Mouse (Mus musculus) forebrain, embryonic 12.5 days (tissue): ENCODE measurements at regions not wholly inside any gene's neighbourhood (a gene's known extent, or its start where the extent isn't known, plus 50 kb on each side); places are given as distances from the start of the nearest gene placed in this dataset.
A peak's percentile ranks its signal among the peaks of the same experiment; 100 is the strongest.

ENCODE experiments used
- ATAC-seq: fragments of 200-750 bp; cut with Nextera tagmentation; 2 replicates; pipeline ENCODE4 v1.8.0; 2017; ENCODE audit warnings: moderate TSS enrichment; ENCODE audit not compliant: low FRiP score
- H3K27ac ChIP-seq: fragments of 300-500 bp; sonication (generic); 2 replicates; pipeline ENCODE4 v1.5.1; 2016; ENCODE audit warnings: mild to moderate bottlenecking
- H3K27me3 ChIP-seq: fragments of 300-500 bp; sonication (generic); 2 replicates; pipeline ENCODE4 v1.6.1; 2016; ENCODE audit warnings: mild to moderate bottlenecking
- H3K36me3 ChIP-seq: fragments of 300-500 bp; sonication (generic); replicated peaks from 2 replicates; pipeline ENCODE4 v1.6.1; 2016; ENCODE audit warnings: mild to moderate bottlenecking
- H3K4me1 ChIP-seq: fragments of 300-500 bp; sonication (generic); 2 replicates; pipeline ENCODE4 v1.6.1; 2016
- H3K4me2 ChIP-seq: fragments of 300-500 bp; sonication (generic); 2 replicates; pipeline ENCODE4 v1.6.1; 2016; ENCODE audit warnings: mild to moderate bottlenecking, moderate library complexity
- H3K4me3 ChIP-seq: fragments of 300-500 bp; sonication (generic); replicated peaks from 2 replicates; pipeline ENCODE4 v1.5.1; 2016; ENCODE audit warnings: mild to moderate bottlenecking
- H3K9ac ChIP-seq: fragments of 300-500 bp; sonication (generic); 2 replicates; pipeline ENCODE4 v1.6.1; 2016; ENCODE audit warnings: mild to moderate bottlenecking
- H3K9me3 ChIP-seq: fragments of 300-500 bp; sonication (generic); 2 replicates; pipeline ENCODE4 v1.6.1; 2016
- WGBS: fragments of 180-500 bp; shearing (Covaris S2); methylation state at CpG from one replicate; pipeline ENCODE4 v1.1.7; 2016; 5-methylcytosine and 5-hydroxymethylcytosine counted together

DNA sequence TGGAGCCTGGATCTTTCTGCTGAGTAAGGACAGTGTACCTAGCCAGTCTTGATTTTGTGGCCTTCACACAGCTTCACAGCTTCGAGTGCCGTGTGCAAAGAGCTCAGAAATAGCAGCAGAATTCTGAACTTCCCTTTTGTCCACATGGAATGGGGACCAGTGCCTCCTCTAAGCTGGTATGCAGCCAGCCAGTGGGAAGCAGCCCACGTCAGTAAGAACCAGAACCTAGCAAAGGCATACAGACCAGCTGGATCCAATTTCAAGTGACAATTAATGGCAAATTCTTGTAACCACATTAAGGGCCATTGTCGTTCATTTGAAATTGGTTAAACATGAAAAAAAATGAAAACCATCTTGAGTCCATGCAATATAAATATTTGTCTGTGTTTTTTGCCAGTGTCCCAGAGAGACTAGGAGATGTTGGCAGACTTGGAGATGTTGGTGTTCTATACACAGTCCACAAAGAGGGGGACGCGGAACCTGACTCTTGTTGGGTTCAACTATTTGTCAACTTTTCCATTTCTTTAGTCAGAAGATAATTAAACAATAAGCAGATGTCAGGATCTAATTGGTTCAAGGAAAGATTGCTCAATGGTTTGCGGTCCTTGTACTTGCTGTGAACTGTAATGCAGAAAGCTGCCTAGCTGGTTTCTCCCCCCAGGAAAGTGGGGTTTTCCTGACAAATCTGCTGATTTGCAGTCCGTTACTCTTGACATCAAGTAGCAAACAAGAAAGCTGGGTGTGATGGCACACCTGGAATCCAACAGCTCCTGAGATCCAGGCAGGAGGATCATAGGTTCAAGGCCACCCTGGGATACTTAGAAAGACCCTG, 125.1 kb downstream of the Rplp1 start:
- H3K36me3 ChIP-seq, result no peaks in the 10 kb centered on the region
- no peaks in the 10 kb centered on the region for H3K27me3 ChIP-seq
- WGBS, result 77% methylated on average over 8 of the region's 8 CpGs
- H3K4me2 ChIP-seq, result no peak overlapping the region
- H3K9me3 ChIP-seq, result 0 out of 2 replicates have a peak, but pooled peaks cover 7% of the 10 kb centered on the region
- H3K27ac ChIP-seq, result no peak overlapping the region
- no peak for ATAC-seq
- H3K4me1 ChIP-seq, result no peaks in the 10 kb centered on the region
- no peak overlapping the region for H3K4me3 ChIP-seq
- H3K9ac ChIP-seq, result no peak overlapping the region

DNA sequence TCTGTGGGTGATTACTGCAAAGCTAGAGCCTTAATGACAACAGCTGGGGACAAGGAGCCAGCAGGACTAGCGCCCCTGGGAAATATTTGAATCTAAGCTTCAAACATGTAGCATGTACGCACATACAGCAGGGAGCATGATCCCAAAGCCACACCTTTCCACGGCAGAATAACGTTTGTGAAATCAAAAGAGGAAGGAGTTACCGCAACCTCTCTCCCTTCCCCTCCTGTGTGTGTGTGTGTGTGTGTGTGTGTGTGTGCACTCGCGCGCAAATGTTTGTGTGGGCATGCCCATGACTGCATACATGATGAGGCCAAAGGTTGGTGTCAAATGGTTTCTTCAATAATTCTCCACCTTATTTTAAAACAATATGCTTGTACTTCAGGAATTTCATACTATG, 132.9 kb downstream of the Rplp1 start:
- H3K9me3 ChIP-seq, result no peaks in the 10 kb centered on the region
- WGBS, result 90% methylated on average over 8 of the region's 8 CpGs
- H3K4me3 ChIP-seq, result no peak overlapping the region
- H3K27ac ChIP-seq, result no peak overlapping the region
- H3K4me2 ChIP-seq, result no peak overlapping the region
- no peak for ATAC-seq
- no peaks in the 10 kb centered on the region for H3K4me1 ChIP-seq
- H3K9ac ChIP-seq, result no peak overlapping the region
- no peaks in the 10 kb centered on the region for H3K36me3 ChIP-seq
- 0 out of 2 replicates have a peak, but pooled peaks cover 3% of the 10 kb centered on the region for H3K27me3 ChIP-seq

DNA sequence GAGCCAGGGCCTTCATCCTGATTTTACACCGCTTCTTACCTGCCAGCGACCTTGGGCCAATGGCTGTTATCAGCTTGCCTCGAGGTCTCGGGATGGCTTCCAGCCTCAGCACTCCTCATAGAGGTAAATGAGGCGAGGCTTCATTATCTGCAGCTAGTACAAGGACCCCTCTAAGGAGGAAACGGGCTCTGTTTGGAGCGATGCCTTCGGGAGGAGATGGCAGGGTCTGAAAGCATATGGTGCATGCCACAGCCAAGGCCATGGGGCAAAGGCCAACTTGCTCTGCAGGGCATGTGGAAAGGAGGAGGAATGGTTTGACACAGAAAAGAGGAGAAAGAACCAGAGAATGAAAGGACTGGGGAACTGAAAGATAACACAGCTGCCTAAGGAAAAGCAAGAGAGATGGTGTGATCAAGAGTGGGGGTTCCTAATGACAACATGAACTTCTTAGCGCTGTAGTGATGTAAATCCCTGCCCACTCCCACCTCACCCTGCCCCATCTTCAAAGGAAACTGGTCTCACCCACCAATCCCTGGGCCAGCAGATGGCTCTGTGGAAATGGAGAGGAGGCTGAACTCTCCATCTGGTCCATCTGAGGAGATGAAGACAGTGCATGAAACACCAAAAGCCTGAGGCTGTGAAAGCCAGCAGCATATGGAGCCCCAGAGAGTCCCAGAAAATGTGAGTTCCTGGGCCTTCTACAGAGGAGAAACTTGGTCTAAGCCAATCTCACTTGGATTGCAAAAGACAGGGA, 134.0 kb downstream of the Rplp1 start:
- Histone ChIP-seq H3K27ac (no peak overlapping the region), H3K36me3 (no peaks in the 10 kb centered on the region), H3K4me1 (no peaks in the 10 kb centered on the region), H3K4me3 (no peak overlapping the region), H3K9me3 (no peaks in the 10 kb centered on the region), H3K4me2 (no peak overlapping the region), H3K9ac (no peak overlapping the region), H3K27me3 (0 out of 2 replicates have a peak, but pooled peaks cover 3% of the 10 kb centered on the region)
- WGBS, result 86% methylated on average over 9 of the region's 9 CpGs
- ATAC-seq, result no peak

DNA sequence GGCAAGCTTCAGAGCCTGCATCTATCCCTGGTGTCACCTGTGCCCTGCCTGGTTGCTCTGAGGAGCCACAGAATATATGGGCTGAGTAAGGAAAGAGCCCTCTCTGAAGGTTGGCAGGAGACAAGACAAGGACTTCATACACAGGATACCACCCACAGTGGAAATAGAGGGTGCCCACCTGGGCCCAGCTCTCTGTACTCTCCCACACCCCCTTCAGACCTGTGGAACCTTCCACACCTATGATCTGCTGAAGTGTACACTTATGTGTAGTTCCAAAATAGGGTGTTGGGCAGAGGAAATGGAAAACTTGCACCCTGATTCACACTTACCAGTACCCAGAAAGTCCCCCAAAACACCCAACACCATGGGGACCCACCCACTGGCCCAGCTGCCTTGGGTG, 135.2 kb downstream of the Rplp1 start:
- H3K9me3 ChIP-seq, result no peaks in the 10 kb centered on the region
- no peak overlapping the region for H3K4me3 ChIP-seq
- H3K27me3 ChIP-seq, result 0 out of 2 replicates have a peak, but pooled peaks cover 3% of the 10 kb centered on the region
- no peaks in the 10 kb centered on the region for H3K4me1 ChIP-seq
- no peak for ATAC-seq
- no peak overlapping the region for H3K4me2 ChIP-seq
- H3K27ac ChIP-seq, result no peak overlapping the region
- no peaks in the 10 kb centered on the region for H3K36me3 ChIP-seq
- no peak overlapping the region for H3K9ac ChIP-seq

DNA sequence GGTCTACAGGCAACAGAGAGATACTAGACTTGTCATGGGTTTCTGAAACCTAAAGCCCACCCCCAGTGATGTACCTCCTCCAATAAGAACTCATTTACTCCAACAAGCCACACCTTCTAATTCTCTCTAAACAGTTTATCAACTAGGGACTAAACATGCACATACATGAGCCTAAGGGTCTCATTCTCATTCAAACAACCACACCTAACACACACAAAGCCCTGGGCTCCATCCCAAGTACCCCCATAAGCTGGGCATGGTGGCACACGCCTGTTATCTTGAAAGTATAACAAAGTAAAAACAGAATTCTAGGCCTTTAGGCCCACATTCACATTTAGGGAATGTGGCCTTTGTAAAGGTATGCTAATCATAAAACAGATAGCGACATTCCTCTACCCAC, 137.9 kb downstream of the Rplp1 start:
- ATAC-seq, result no peak
- no peak overlapping the region for H3K4me3 ChIP-seq
- WGBS, result 92% methylated on average over 2 of the region's 2 CpGs
- no peaks in the 10 kb centered on the region for H3K4me1 ChIP-seq
- H3K9me3 ChIP-seq, result no peaks in the 10 kb centered on the region
- H3K27me3 ChIP-seq, result 0 out of 2 replicates have a peak, but pooled peaks cover 3% of the 10 kb centered on the region
- no peaks in the 10 kb centered on the region for H3K36me3 ChIP-seq
- no peak overlapping the region for H3K4me2 ChIP-seq
- H3K27ac ChIP-seq, result no peak overlapping the region
- no peak overlapping the region for H3K9ac ChIP-seq

DNA sequence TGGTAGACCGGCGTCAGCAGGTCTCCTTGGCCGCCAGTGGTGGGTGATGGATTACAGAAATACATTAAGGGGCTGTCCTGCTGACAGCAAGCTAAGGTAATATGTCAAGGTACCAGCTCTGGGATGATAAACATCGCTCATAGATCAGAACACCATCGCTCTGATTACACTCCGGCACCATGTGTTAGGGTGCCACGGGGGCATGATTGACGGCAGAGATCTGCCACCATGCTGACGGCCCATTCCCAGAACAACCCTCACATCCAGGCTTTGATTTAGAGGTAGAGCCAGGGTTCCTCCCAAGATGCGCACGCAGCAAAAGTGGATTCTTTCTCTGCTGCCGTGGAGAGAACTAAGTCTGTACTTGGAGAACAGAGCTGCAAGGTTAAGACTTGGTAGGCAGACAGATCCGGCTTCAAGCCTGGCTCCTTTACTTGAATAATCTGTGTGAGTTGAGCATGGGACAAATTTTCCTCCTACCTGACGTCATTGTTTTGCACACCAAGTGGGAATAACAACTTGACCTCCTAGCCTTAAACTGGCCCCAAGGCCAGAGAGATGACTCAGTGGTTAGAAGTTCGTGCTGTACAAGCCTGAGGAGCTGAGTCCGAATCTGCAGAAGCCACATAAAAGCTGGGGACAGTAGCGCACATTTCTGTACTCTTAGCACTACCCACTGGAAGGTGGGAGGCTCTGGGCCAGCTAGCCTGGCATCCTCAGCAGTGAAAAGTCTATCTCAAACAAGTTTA, 144.0 kb downstream of the Rplp1 start:
- Histone ChIP-seq H3K36me3 (no peaks in the 10 kb centered on the region), H3K27ac (no peak overlapping the region), H3K4me3 (no peak overlapping the region), H3K4me1 (peaks cover 2% of the 10 kb centered on the region), H3K9ac (no peak overlapping the region), H3K27me3 (peaks cover 3% of the 10 kb centered on the region; the same call in 1 of the 2 replicates), H3K9me3 (no peaks in the 10 kb centered on the region), H3K4me2 (no peak overlapping the region)
- no peak for ATAC-seq
- WGBS, result 90% methylated on average over 17 of the region's 17 CpGs

DNA sequence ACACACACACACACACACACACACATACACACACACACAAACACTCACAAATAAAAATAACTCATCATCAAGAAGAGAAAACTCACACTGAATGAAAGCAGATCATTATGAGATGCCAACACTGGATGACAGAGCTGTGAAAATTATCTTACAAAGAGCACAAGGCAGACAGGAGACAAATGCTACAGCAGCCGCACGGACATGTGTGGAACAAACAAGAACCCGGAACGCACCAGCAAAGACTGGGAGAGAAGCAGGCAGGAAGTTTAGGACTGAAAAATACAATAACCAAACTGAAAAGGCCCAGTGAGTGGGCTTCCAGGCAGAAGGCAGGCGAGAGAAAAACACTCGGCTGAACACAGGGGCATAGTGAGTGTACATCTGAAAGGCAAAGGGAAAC, 148.2 kb downstream of the Rplp1 start:
- Histone ChIP-seq H3K4me3 (no peak overlapping the region), H3K27ac (no peak overlapping the region), H3K9me3 (no peaks in the 10 kb centered on the region), H3K4me1 (peaks cover 5% of the 10 kb centered on the region), H3K9ac (no peak overlapping the region), H3K4me2 (no peak overlapping the region), H3K36me3 (no peaks in the 10 kb centered on the region), H3K27me3 (peaks cover 3% of the 10 kb centered on the region; the same call in 1 of the 2 replicates)
- 86% methylated on average over 6 of the region's 6 CpGs for WGBS
- ATAC-seq, result no peak

DNA sequence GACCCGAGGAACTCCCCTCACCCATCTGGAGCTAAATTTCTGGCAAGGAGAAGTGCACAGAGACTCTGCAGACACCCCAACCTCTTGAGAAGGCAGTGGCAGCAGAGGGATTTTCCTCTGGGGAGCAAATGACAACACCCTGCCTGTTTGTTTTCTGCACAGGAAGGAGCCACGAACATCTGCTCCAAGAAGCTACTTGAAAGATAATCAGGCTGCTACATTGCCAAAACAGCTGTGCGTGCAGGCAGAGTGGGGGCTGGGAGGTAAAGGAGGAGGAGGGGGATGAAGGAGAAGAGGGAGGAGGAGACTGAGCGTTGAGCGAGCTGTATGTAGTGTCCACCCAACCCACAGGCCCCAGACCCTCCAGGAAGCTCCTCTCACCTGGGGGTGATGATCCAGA, 149.0 kb downstream of the Rplp1 start:
- H3K9me3 ChIP-seq, result no peaks in the 10 kb centered on the region
- no peak overlapping the region for H3K27ac ChIP-seq
- H3K4me2 ChIP-seq, result no peak overlapping the region
- WGBS, result 65% methylated on average over 5 of the region's 5 CpGs
- no peak overlapping the region for H3K4me3 ChIP-seq
- peaks cover 5% of the 10 kb centered on the region for H3K4me1 ChIP-seq
- no peak overlapping the region for H3K9ac ChIP-seq
- ATAC-seq, result no peak
- H3K36me3 ChIP-seq, result no peaks in the 10 kb centered on the region
- H3K27me3 ChIP-seq, result peaks cover 3% of the 10 kb centered on the region; the same call in 1 of the 2 replicates

DNA sequence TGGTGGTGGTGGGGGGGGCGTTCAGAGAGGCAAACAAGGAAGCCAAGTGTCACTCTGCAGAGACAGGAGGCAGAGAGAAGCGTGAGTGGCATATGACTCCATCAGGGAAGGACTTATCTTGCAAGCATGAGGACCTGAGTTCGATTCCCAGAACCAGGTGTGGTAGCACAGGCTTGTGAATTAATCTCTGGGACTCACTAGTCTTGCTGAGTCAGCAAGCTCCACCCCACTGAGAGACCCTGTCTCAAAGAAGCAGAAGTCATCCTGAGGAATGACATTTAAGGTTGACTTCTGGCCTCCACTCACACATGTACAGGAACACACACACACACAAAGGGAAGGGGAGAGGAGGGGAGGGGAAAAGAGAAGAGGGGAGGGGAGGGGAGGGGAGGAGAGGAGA, 156.5 kb downstream of the Rplp1 start:
- no peak overlapping the region for H3K27ac ChIP-seq
- peaks cover 6% of the 10 kb centered on the region; the same call in 1 of the 2 replicates for H3K27me3 ChIP-seq
- H3K4me2 ChIP-seq, result no peak overlapping the region
- no peak for ATAC-seq
- peaks cover 32% of the 10 kb centered on the region for H3K4me1 ChIP-seq
- H3K4me3 ChIP-seq, result no peak overlapping the region
- H3K9me3 ChIP-seq, result no peaks in the 10 kb centered on the region
- H3K9ac ChIP-seq, result no peak overlapping the region
- no peaks in the 10 kb centered on the region for H3K36me3 ChIP-seq
- 81% methylated on average over 3 of the region's 3 CpGs for WGBS

DNA sequence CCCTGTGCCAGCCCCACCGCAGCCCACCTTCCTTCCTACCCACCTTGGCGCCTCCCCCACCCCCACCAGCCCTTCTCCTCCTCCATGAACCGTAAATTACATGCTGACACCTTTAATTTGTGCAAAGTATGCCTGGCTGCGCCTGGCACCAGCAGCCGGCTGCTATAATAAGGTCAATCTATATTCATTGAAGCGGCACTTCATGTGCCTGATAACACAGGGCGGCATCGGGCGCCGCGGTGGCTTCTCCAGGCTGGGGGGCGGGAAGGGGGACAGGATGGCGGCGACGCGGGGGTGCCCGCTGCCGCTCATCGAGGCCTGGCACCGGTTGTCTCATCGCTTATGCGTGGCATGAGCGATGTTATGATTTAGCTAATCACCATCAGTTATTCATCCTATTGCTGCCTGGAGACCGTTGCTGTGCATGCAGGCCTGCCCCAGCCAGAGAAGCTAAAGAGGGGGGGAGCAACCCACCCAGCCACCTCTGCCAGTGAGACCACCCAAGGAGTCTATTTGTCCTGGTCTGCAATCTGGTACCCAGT, 157.5 kb downstream of the Rplp1 start:
- Histone ChIP-seq H3K4me2 (0 out of 2 replicates have a peak overlapping the region, but pooled peaks have one; percentile 6), H3K27me3 (peaks cover 6% of the 10 kb centered on the region; the same call in 1 of the 2 replicates), H3K9ac (no peak overlapping the region), H3K27ac (peak overlapping the region; percentile 69), H3K4me1 (peaks cover 32% of the 10 kb centered on the region), H3K9me3 (no peaks in the 10 kb centered on the region), H3K36me3 (no peaks in the 10 kb centered on the region), H3K4me3 (no peak overlapping the region)
- peak; percentile 83 for ATAC-seq
- WGBS, result 57% methylated on average over 24 of the region's 24 CpGs

DNA sequence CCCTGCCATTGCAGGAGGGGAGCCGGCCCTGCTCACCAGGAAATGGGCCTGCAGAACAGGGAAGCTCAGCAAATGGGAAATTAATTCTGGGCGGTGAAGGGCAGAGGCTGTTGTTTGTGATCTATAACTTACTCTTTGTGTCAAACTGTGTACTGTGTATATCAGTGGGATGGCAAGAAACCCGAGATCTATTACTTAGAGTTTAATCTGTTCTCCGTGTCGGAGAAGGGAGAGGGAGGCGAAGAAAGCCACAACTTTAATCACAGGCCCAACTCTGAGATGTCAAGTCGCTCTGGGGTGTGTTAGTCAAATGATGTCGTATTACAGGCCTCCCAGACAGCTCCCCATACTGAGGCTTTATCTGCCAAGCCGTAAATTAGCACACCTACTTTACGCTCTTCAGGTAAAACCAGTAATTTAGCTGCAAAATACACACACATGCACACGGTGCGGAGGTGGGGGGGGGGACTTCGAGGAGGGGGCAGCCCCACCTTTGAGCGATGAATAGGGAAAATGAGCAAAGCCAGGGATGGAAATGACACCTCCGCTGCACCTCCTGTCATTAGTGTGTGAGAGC, 158.0 kb downstream of the Rplp1 start:
- Histone ChIP-seq H3K4me2 (0 out of 2 replicates have a peak overlapping the region, but pooled peaks have one; percentile 6), H3K9me3 (no peaks in the 10 kb centered on the region), H3K27me3 (peaks cover 6% of the 10 kb centered on the region; the same call in 1 of the 2 replicates), H3K4me3 (no peak overlapping the region), H3K9ac (no peak overlapping the region), H3K4me1 (peaks cover 32% of the 10 kb centered on the region), H3K27ac (peak overlapping the region; percentile 69), H3K36me3 (no peaks in the 10 kb centered on the region)
- WGBS, result 64% methylated on average over 15 of the region's 15 CpGs
- no peak for ATAC-seq
